Mouse (Mus musculus) kidney, postnatal 36 days (tissue): ENCODE data around the gene Rbm24.

ENCODE experiments used
- DNase-seq, 2 experiments: peaks; one replicate each; pipeline ENCODE4 v3.0.0; 2021 to 2022; ENCODE audit warnings: mixed read lengths in 2 of 2

Rbm24 gene

GRCm38 (mm10) chr13:46418141-46418601, at the start of gene Rbm24:
Gene Rbm24, plus strand, starts transcription at chr13:46418434.
- peak in 1 of 2 experiments; percentile 35 for DNase-seq

GRCm38 (mm10) chr13:46372884-46373283, 45.4 kb upstream of the Rbm24 start:
- no peak for DNase-seq

- no peak for DNase-seq
Measured at GRCm38 (mm10) chr13:46375371-46375770, 42.9 kb upstream of the Rbm24 start.

- DNase-seq, result no peak
Measured at GRCm38 (mm10) chr13:46387396-46387795, 30.8 kb upstream of the Rbm24 start.

GRCm38 (mm10) chr13:46391654-46392053, 26.6 kb upstream of the Rbm24 start:
- DNase-seq, result no peak

- DNase-seq, result no peak
Measured at GRCm38 (mm10) chr13:46392893-46393292, 25.3 kb upstream of the Rbm24 start.

GRCm38 (mm10) chr13:46393936-46394335, 24.3 kb upstream of the Rbm24 start:
- DNase-seq, result no peak

GRCm38 (mm10) chr13:46397235-46397634, 21.0 kb upstream of the Rbm24 start:
- no peak for DNase-seq

- DNase-seq, result no peak
Measured at GRCm38 (mm10) chr13:46407151-46407550, 11.1 kb upstream of the Rbm24 start.

GRCm38 (mm10) chr13:46412247-46412646, 6.0 kb upstream of the Rbm24 start:
- DNase-seq, result no peak

- no peak for DNase-seq
Measured at GRCm38 (mm10) chr13:46413588-46413987, 4.6 kb upstream of the Rbm24 start.

GRCm38 (mm10) chr13:46414050-46414449, 4.2 kb upstream of the Rbm24 start:
- DNase-seq, result no peak

- DNase-seq, result no peak
Measured at GRCm38 (mm10) chr13:46416021-46416420, 2.2 kb upstream of the Rbm24 start.

GRCm38 (mm10) chr13:46417594-46417993, 640 bp upstream of the Rbm24 start:
- no peak for DNase-seq

- DNase-seq, result peak in 1 of 2 experiments; percentile 23
Measured at GRCm38 (mm10) chr13:46418731-46419545, 704 bp downstream of the Rbm24 start.

GRCm38 (mm10) chr13:46419648-46420047, 1.4 kb downstream of the Rbm24 start:
- no peak for DNase-seq

- DNase-seq, result no peak
Measured at GRCm38 (mm10) chr13:46420095-46420494, 1.9 kb downstream of the Rbm24 start.

GRCm38 (mm10) chr13:46423805-46424204, 5.6 kb downstream of the Rbm24 start:
- DNase-seq, result no peak

GRCm38 (mm10) chr13:46424376-46424775, 6.1 kb downstream of the Rbm24 start:
- DNase-seq, result no peak

GRCm38 (mm10) chr13:46426651-46427269, 8.5 kb downstream of the Rbm24 start:
- no peak for DNase-seq

GRCm38 (mm10) chr13:46428964-46429363, 10.7 kb downstream of the Rbm24 start:
- DNase-seq, result no peak

GRCm38 (mm10) chr13:46429866-46430265, 11.6 kb downstream of the Rbm24 start:
- DNase-seq, result no peak

GRCm38 (mm10) chr13:46433880-46434560, 15.8 kb downstream of the Rbm24 start:
- no peak for DNase-seq

GRCm38 (mm10) chr13:46438960-46439359, 20.7 kb downstream of the Rbm24 start:
- DNase-seq, result no peak
